Mouse (Mus musculus): ENCODE measurements around the gene Cldn7.

Cldn7 gene

GRCm38 (mm10) chr11:69956218-69956617 is 8.4 kb upstream of the Cldn7 start:
- Histone ChIP-seq H3K9me3 (ENCODE audit: low read length) (no peaks in the 10 kb centered on the region), H3K4me3 (replicated peaks; ENCODE audit: low read length) (no peak overlapping the region), H3K4me1 (replicated peaks; ENCODE audit: low read depth, low read length) (no peaks in the 10 kb centered on the region; the same call in 1 of the 2 replicates), H3K27me3 (ENCODE audit: insufficient read depth, low read length) (0 out of 2 replicates have a peak, but pooled peaks cover 6% of the 10 kb centered on the region), H3K36me3 (ENCODE audit: insufficient read depth, low read length) (no peaks in the 10 kb centered on the region)
- TF ChIP-seq POU5F1 (IDR thresholded peaks at IDR 0.05; ENCODE audit: borderline replicate concordance, low read length): no peak
- TF ChIP-seq NANOG (IDR thresholded peaks at IDR 0.05; ENCODE audit: borderline replicate concordance, low read length): no peak
- no peak; the same call in 1 of the 2 replicates for TF ChIP-seq CTCF (conservative IDR thresholded peaks at IDR 0.05; ENCODE audit: low read length)

- Histone ChIP-seq H3K27me3 (ENCODE audit: insufficient read depth, low read length) (peaks cover 31% of the 10 kb centered on the region), H3K4me3 (replicated peaks; ENCODE audit: low read length) (no peak overlapping the region), H3K36me3 (ENCODE audit: insufficient read depth, low read length) (no peaks in the 10 kb centered on the region), H3K4me1 (replicated peaks; ENCODE audit: low read depth, low read length) (peaks cover 18% of the 10 kb centered on the region), H3K9me3 (ENCODE audit: low read length) (no peaks in the 10 kb centered on the region)
- no peak for TF ChIP-seq NANOG (IDR thresholded peaks at IDR 0.05; ENCODE audit: borderline replicate concordance, low read length)
- TF ChIP-seq CTCF (conservative IDR thresholded peaks at IDR 0.05; ENCODE audit: low read length): peak; percentile 92
Observed at GRCm38 (mm10) chr11:69960616-69961015, 4.0 kb upstream of the Cldn7 start.

GRCm38 (mm10) chr11:69961841-69962240 is 2.7 kb upstream of the Cldn7 start:
- peaks cover 28% of the 10 kb centered on the region for H3K4me1 ChIP-seq (replicated peaks; ENCODE audit: low read depth, low read length)
- peaks cover 43% of the 10 kb centered on the region for H3K27me3 ChIP-seq (ENCODE audit: insufficient read depth, low read length)
- no peaks in the 10 kb centered on the region for H3K36me3 ChIP-seq (ENCODE audit: insufficient read depth, low read length)
- no peak overlapping the region for H3K4me3 ChIP-seq (replicated peaks; ENCODE audit: low read length)
- TF ChIP-seq POU5F1 (IDR thresholded peaks at IDR 0.05; ENCODE audit: borderline replicate concordance, low read length) (no peak), NANOG (IDR thresholded peaks at IDR 0.05; ENCODE audit: borderline replicate concordance, low read length) (no peak), CTCF (conservative IDR thresholded peaks at IDR 0.05; ENCODE audit: low read length) (no peak)
- H3K9me3 ChIP-seq (ENCODE audit: low read length): no peaks in the 10 kb centered on the region

DNA sequence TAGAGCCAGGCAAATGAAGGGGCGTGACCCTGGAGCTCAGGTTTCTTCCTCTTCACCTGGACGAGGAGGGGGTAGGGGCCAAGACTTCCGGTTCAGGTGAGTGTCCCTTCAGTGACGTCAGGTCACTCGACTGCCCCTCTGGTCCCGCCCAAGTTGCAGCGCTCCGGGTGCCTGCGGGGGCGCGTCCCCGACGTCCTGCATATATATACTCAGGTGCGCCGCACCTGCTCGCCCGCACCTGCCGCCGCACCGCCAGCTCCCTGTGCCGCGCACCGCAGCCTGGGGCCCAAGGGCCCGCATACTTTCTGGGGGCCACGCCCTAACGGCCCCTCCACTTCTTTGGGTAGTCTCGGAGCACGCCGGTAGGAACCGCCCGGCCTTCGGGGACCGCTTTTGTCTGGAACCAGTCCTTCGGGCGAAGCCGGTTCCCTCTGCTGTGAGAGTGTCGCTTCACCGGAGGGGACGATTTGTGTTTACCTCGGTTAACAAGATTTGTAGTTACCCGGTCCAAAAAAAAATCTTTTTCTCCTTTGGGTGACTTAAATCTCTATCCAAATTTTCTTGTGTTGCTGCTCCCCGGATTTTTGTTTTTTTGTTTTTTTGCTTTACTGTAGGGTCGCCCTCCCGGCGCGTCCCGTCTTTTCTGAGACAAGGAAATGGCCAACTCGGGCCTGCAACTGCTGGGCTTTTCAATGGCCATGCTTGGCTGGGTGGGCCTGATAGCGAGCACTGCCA is 859 bp downstream of the Cldn7 start:
- no peak for TF ChIP-seq CTCF (conservative IDR thresholded peaks at IDR 0.05; ENCODE audit: low read length)
- no peak for TF ChIP-seq POU5F1 (IDR thresholded peaks at IDR 0.05; ENCODE audit: borderline replicate concordance, low read length)
- no peak for TF ChIP-seq NANOG (IDR thresholded peaks at IDR 0.05; ENCODE audit: borderline replicate concordance, low read length)

DNA sequence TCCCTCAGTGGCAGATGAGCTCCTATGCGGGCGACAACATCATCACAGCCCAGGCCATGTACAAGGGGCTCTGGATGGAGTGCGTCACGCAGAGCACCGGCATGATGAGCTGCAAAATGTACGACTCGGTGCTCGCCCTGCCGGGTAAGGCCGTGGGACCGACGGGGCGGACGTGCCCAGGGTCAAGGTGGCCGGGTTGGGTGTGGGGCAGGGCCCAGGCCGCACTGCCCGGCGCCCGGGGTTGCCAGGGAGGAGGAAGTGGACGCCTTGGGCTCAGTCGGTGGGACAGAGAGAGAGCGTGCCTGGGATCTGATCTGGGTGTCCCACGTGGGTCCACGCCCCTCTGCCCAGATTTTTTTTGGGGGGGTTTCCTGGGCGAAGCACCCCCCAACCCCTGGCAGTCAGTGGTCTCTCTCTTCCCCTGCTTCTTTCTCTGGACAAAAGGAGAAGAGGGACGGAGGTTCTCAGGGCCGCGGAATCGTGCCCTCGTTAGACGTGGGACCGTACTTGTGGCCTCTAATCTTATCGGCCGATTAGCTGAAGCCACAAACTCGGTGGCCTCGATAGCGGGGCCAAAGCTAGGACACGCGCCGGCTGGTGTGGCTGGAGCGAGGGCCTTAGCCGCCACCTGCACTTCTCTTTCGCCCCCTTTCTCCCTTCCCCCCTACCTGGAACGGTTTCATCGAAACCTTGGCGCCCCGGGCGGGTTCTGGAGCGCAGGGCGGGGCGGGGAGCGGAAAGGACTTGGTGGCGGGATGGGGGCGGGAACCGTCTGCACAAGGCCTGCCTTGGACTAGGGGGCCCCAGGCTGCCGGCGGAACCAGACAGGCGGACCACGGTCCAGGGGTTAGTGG is 1.7 kb downstream of the Cldn7 start:
- Histone ChIP-seq H3K9me3 (ENCODE audit: low read length) (no peaks in the 10 kb centered on the region), H3K4me1 (replicated peaks; ENCODE audit: low read depth, low read length) (peaks cover 40% of the 10 kb centered on the region), H3K27me3 (ENCODE audit: insufficient read depth, low read length) (peaks cover 44% of the 10 kb centered on the region), H3K36me3 (ENCODE audit: insufficient read depth, low read length) (peaks cover 33% of the 10 kb centered on the region), H3K4me3 (replicated peaks; ENCODE audit: low read length) (peak overlapping the region; percentile 79)
- TF ChIP-seq POU5F1 (IDR thresholded peaks at IDR 0.05; ENCODE audit: borderline replicate concordance, low read length) (no peak), NANOG (IDR thresholded peaks at IDR 0.05; ENCODE audit: borderline replicate concordance, low read length) (no peak), CTCF (conservative IDR thresholded peaks at IDR 0.05; ENCODE audit: low read length) (no peak)

More for the DNA sequence above, 859 bp downstream of the Cldn7 start:
- Histone ChIP-seq H3K27me3 (ENCODE audit: insufficient read depth, low read length) (peaks cover 44% of the 10 kb centered on the region), H3K9me3 (ENCODE audit: low read length) (no peaks in the 10 kb centered on the region), H3K36me3 (ENCODE audit: insufficient read depth, low read length) (peaks cover 29% of the 10 kb centered on the region), H3K4me1 (replicated peaks; ENCODE audit: low read depth, low read length) (peaks cover 39% of the 10 kb centered on the region), H3K4me3 (replicated peaks; ENCODE audit: low read length) (peak overlapping the region; percentile 79)

DNA sequence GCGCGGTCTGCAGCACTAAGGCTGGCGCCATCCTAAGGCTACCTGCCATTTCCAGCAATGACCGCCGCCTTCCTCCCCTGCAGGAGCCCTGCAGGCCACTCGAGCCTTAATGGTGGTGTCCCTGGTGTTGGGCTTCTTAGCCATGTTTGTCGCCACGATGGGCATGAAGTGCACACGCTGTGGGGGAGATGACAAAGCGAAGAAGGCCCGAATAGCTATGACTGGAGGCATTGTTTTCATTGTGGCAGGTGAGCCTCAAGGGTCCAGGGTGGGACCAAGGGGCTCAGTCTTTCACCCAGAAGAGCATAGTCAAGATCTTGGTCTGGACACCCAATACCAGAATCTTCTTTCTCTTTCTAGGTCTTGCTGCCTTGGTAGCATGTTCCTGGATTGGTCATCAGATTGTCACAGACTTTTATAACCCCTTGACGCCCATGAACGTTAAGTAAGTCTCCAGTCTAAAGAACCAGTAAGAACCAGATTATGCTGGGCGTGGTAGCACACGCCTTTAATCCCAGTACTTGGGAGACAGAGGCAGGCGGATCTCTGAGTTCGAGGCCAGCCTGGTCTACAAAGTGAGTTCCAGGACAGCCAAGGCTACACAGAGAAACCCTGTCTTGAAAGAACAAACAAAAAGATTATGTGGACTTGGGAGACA is 2.4 kb downstream of the Cldn7 start:
- Histone ChIP-seq H3K4me1 (replicated peaks; ENCODE audit: low read depth, low read length) (peaks cover 33% of the 10 kb centered on the region), H3K36me3 (ENCODE audit: insufficient read depth, low read length) (peaks cover 40% of the 10 kb centered on the region), H3K9me3 (ENCODE audit: low read length) (no peaks in the 10 kb centered on the region), H3K4me3 (replicated peaks; ENCODE audit: low read length) (peak overlapping the region; percentile 79), H3K27me3 (ENCODE audit: insufficient read depth, low read length) (peaks cover 44% of the 10 kb centered on the region)
- TF ChIP-seq CTCF (conservative IDR thresholded peaks at IDR 0.05; ENCODE audit: low read length) (no peak), POU5F1 (IDR thresholded peaks at IDR 0.05; ENCODE audit: borderline replicate concordance, low read length) (no peak), NANOG (IDR thresholded peaks at IDR 0.05; ENCODE audit: borderline replicate concordance, low read length) (no peak)

DNA sequence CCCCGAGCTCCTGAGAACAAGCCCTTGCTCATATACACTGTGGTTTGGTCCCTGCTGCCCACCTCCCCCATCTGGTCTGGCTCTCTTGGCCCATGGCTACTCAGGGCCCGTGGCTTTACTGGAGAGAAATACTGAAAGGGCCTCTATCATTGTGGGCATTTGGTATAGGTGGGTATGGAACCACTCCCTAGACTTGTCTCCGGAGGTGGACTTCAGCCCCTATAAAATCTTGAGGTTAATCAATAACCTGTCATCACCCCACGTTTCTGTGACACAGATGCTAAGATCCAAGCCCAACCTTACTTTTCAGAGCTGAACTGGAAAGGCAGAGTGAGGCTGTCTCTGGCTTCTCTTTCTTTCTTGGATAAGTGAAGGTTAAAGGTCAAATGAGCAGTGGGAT is 4.2 kb downstream of the Cldn7 start:
- TF ChIP-seq CTCF (conservative IDR thresholded peaks at IDR 0.05; ENCODE audit: low read length) (no peak), POU5F1 (IDR thresholded peaks at IDR 0.05; ENCODE audit: borderline replicate concordance, low read length) (no peak), NANOG (IDR thresholded peaks at IDR 0.05; ENCODE audit: borderline replicate concordance, low read length) (no peak)
- H3K4me3 ChIP-seq (replicated peaks; ENCODE audit: low read length): no peak overlapping the region
- no peaks in the 10 kb centered on the region for H3K9me3 ChIP-seq (ENCODE audit: low read length)
- H3K36me3 ChIP-seq (ENCODE audit: insufficient read depth, low read length): peaks cover 58% of the 10 kb centered on the region
- H3K27me3 ChIP-seq (ENCODE audit: insufficient read depth, low read length): peaks cover 32% of the 10 kb centered on the region
- peaks cover 32% of the 10 kb centered on the region for H3K4me1 ChIP-seq (replicated peaks; ENCODE audit: low read depth, low read length)

- no peaks in the 10 kb centered on the region for H3K9me3 ChIP-seq (ENCODE audit: low read length)
- no peak overlapping the region for H3K4me3 ChIP-seq (replicated peaks; ENCODE audit: low read length)
- H3K27me3 ChIP-seq (ENCODE audit: insufficient read depth, low read length): peaks cover 17% of the 10 kb centered on the region
- H3K36me3 ChIP-seq (ENCODE audit: insufficient read depth, low read length): peaks cover 73% of the 10 kb centered on the region
- H3K4me1 ChIP-seq (replicated peaks; ENCODE audit: low read depth, low read length): peaks cover 23% of the 10 kb centered on the region
- TF ChIP-seq POU5F1 (IDR thresholded peaks at IDR 0.05; ENCODE audit: borderline replicate concordance, low read length): no peak
- no peak for TF ChIP-seq NANOG (IDR thresholded peaks at IDR 0.05; ENCODE audit: borderline replicate concordance, low read length)
- no peak for TF ChIP-seq CTCF (conservative IDR thresholded peaks at IDR 0.05; ENCODE audit: low read length)
Observed at GRCm38 (mm10) chr11:69970222-69970621, 5.6 kb downstream of the Cldn7 start.
